Mouse (Mus musculus) frontal cortex, adult (tissue): Measurements from ENCODE around the gene Gm2115.

ENCODE experiments used
- ATAC-seq: cut with Nextera tagmentation; 2 replicates; pipeline ENCODE4 v1.9.2; 2017; ENCODE audit warnings: mild to moderate bottlenecking, moderate library complexity, mixed read lengths; ENCODE audit not compliant: low TSS enrichment

Gm2115 gene

DNA sequence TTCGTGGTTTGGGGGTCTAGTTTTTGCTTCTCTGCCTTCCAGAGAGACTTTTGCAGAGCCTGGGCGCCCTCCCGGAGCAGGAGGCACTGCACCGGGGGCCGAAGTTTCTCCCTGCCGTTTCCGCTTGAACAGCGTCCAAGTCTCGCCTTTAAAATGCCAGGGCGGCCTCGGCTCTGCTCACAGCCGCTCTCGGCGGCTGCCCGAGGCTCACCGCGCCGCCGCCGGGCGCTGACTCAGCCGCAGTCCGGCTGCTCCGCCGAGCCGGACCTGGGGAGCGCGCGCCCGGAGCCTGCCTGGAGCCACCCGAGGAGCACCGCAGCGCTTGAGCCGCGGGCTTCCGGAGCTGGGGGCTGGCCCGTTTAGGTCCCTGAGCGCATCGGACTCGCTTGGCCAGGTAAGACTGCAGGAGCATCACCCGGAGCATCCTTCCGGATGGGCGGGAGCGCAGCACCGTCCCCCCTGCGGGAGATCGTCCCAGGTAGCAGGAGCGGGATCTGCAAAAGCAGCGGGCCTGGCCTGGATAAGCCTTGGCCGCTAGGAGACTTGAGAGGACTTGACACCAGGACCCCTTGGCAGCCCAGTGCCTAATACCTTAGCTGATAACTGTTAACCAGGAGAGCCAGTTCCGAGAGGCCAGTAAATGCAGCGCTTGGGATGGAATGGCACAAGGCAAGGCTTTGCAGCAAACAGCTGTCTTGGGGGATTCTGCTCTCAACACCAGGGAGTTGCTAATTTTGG is at the start of gene Gm2115:
Gene Gm2115, plus strand, starts transcription at position 159 of the 738 bp plus-strand sequence.
- peak; percentile 95 for ATAC-seq

DNA sequence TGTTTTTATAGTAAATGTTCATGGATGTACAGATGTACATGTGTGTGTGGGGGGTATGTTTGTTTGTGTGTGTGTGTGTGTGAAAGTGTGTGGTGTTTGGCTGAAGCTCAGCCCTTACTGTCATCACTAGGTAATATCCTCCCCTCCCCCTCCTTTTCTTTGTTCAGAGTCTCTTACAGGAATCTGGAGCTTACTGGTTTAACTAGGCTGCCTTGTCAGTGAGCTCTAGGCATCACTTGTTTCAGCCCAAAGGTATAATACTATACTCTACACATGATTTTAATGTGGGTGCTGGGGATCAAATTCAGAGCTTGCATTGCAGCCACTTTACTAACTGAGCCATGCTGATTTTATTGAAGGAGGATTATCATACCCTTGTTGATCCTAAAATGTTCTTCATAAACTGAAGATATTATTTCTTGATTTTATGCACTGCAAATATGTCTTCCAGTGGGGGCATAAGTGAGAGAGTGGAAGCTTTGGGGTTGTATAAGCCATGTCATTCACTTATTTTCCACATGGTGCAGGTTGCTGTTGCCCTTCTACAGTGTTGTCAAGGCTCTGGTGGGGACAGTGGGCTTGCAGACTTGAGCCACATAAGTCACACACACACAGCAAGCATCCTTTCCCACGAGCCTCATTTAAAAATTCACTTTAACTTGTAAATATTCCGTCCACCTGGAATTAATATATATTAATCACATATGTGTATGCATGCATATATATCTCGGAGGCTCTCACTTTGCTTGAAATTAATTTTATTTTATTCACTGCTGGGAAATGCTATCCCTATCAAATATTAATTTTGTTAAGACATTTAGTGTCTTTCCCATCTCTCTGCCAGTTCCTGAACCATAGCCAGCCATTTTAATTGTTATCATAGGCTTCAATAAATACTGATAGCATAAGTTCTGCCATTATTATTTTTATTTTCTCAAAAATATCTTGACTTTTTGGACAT is 45.0 kb upstream of the Gm2115 start:
- ATAC-seq, result no peak

DNA sequence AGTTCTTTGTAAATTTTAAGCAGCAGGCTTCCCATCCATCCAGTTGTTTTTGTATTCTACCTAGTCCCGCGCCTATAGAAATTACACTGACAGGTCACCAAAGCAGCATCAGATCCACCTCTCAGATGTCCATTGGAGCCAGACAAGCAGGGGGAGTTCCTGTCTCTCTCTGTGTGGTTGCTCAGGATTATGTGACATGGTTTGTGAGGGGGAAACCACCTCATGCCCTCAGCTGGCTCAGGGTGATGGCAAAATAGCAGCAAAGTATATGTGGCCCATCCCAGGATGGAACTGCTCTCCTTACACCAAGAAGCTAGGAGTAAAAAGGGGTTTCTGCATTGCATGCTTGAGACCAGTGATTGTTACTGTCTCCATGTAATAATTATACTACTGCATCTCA is 42.3 kb upstream of the Gm2115 start:
- ATAC-seq, result no peak

DNA sequence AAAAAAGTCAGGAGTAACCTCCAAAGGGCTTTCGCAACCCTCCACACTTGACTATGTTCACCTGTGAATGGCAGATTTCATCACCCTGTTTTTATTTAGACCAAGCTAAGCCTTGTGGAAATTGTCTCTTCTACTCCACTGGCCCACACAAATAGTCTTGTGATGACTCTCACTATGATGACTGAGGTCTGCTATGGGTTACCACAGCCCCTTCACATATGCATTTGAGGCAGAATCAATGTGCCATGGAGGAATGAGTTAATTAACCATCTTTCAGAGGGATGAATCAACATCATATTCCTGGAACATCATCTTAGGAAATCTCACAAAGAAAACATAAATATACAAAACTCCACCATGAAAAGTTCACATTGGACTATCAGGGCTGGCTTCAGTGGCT is 25.6 kb upstream of the Gm2115 start:
- ATAC-seq, result no peak

DNA sequence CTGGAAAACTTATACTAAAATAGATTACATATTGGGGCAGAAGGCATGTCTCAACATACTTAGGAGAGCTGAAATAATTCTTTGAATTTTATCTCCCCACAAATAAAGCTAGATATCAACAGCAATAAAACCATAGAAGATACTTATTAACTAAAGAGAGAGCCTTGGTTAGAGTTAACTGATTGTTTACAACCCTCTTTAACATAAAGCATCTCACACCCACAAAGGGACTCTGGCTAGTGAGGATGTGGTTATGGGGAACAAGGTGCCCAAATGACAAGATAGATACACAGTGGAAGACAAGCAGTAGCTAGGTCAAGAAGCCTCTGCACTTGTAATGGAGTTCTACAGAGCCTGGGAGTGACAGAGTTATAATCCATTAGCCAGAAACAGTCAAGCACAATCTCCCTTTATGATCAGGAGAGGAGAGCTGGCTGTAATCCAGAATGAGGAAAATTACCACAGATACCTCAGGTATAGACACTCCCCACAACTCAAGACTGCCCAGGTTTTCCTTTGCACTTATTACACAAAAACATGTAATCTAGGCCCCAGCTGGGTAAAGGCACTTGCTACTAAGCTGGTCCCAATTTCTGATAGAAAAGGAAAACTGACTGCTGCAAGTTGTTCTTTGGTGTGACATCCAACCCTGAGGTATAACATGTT is 10.1 kb upstream of the Gm2115 start:
- ATAC-seq, result no peak

DNA sequence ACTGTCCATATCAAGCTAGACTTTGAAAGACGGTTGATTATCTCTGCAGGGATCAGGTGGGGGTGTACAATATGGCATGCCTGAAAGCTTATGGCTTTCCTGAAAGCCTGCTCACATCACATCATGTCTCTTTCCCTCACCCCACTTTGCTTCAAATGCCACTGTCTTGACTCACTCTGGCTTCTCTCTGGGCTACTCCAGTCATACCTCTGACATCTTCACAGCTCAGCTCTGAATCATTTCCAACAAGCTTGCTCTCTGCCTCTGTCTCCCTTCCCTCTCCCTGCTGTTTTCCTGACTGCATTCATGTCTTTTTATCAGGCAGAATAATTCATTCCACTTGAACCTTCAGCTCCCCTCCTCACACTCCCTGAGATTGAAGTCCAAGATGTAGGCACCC is 7.4 kb upstream of the Gm2115 start:
- ATAC-seq, result no peak

DNA sequence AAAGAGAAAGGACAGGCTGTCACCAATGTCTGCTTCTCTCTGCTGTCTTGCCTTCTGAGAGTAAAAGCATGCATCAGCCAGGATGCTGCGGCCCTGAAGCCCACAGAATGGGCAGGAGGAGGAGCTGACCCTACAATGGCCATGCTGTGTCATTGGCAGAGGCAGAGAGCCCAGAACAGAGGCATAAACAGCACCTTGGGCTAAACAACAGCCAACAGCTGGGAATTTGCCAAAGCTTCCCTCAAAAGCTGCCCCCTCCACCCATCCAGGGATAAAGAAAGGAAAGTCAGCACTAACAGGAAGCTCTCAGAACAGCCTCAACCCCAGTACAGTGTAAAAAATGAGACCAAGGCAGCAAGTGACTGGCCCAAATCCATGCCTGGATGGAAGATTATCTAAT is 6.3 kb upstream of the Gm2115 start:
- ATAC-seq, result peak; percentile 74

DNA sequence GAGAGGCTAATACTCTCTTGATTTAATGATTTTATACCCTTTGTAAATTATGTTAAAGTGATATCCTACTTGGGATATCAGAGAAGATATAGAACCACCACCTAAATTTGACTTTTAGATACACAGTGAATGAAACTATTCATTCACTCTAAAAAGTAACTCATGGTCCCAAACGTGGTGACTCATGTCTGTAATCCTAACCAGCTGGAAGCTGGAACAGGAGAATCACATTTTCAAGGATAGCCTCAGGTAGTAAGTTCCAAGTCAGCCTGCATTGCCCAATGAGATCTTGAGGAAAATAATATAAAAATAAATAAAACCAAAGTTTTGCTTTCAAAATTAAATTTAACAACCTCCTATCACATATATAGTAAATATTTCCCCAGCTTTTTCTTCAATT is 2.6 kb upstream of the Gm2115 start:
- no peak for ATAC-seq

DNA sequence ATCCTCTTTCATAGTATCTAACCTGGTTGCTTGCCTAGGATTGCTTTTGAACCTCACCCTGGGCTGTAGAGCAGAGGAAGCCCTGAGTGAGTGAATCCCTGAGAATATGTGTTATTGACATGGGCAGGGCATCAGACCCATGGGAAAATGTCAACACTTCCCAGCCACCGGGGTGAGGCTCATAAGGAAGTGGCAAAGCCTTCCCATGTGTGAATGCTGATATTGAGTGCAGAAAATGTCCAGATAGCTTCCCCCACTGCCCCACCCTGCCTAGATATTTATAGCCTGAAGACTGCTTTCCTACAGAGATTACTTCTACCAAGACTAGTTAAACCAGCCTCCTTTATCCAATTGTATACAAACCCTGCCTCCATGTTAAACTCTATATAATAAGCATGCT is 4.0 kb downstream of the Gm2115 start:
- no peak for ATAC-seq

DNA sequence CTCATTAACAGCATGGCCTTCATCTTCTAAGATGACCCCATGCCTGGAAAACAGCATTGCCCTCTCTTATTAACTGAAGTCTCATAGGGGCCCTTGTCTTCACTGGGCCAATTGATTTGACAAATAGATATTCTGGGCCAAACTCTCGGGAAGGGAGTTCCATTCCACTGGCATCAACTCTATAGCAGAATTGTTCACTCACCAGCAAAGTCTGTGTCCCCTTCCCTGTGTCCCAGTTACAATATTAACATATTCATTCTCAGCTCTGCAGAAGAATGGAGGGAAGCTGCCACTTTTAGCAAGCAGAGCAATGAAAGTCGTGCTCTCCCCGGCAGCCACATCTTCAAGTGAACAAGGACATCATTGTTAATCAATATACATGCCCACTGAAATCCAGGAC is 5.9 kb downstream of the Gm2115 start:
- peak; percentile 77 for ATAC-seq

DNA sequence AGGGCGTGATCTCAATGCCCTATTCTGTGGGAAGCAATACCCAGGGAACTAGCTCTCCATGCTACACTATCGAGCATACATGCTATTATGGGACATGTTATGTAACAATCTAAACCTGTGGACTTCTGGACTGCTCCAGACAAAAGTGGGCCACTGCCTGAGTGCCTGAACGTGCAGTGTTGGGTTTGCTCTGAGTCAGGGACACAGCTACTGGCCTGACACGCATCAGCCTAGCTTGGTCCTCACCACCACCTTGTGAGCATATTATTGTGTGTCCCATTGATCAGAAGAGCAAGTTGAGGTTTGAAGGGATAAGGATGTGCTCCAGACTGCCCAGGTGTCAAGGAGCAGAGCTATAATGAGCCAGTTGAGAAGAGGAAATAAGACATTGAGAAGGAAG is 16.2 kb downstream of the Gm2115 start:
- ATAC-seq, result no peak

DNA sequence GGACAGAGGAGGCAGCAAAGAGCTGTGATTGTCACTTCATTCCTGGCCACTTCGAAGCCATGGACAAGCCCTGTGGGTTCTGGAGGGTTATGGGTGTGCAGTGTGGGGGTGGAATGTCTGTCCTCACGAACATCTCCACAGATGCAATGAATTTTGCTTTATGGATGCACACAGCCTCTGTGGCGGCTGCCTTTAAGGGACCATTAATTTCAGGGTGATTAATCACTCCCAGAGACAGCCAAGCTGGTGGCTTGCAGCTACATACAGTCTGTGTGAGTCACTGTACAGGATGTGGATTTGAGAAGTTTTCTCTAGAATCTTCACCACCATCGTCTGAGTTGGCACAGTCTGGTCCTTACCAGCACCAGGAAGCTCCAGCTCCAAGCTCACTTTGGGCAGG is 17.9 kb downstream of the Gm2115 start:
- ATAC-seq, result no peak

DNA sequence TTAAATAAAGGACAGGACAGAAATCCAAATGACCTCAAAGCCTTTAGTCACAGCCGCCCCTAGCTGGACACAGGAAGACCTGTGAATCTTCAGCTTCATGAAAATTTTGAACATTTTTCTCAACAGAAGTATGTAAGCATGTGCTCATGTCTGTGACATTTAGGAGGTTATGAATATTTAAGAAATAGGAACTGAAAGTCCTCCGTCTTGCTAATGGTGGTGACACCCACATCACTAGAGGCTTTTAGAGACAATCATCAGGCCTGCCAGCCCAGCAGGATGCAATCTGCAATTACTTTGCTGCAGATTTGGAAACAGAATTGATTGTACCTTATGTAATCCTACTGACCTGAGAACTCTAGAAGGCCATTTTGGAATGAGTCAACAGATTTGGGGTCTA is 22.7 kb downstream of the Gm2115 start:
- no peak for ATAC-seq

DNA sequence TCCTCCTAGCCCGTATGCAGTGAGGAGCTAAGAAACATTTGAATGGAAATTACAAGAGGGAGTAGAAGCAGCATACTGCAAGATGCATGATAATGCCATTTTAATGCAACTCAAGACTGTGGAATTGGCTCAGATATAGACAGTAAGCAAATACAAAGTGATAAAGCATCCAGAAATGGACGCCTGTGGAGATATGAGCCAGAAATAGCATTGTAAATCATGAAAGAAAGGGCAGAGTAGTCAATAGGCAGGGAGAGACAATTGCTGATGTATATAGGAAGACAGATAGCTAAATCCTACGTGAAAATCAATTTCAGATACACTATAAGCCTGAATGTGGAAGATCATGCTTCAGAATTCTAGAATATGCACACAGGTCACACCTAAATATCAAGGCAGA is 26.5 kb downstream of the Gm2115 start:
- no peak for ATAC-seq

DNA sequence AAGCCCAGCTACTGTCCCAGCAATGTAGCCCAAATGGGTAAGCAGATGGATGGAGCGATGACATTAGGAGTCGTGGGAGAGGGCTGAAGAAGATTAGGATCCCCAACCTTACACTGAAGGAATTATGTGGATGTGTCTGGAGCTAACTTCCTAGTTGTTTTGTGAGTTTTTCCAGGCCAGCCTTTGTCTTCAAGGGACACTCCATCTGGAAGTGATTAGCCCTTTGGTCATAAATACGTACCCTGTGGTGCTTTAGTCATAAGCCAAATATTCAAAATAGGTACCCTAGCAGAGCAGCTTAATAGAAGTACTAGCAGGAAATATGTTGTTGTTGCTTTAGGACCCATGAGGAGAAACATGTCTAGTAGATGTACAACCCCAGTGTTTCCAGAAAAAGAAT is 28.6 kb downstream of the Gm2115 start:
- no peak for ATAC-seq

DNA sequence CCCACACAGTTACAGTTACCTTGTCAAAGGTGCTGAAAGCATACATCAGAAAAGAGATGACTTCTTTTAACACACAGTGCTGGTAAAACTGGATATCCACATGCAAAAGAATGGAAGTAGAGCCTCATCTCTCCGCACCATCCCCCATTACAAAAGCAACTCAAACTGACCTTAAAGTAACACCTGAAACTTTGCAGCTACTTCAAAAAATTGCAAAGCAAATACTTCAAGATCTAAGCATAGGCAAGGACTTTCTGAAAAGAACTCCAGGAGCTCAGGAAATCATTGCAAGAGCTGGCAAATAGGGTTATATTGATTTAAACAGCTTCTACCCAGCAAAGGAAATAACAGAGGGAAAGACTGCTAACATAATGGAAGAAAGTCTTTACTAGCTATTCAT is 31.7 kb downstream of the Gm2115 start:
- no peak for ATAC-seq

DNA sequence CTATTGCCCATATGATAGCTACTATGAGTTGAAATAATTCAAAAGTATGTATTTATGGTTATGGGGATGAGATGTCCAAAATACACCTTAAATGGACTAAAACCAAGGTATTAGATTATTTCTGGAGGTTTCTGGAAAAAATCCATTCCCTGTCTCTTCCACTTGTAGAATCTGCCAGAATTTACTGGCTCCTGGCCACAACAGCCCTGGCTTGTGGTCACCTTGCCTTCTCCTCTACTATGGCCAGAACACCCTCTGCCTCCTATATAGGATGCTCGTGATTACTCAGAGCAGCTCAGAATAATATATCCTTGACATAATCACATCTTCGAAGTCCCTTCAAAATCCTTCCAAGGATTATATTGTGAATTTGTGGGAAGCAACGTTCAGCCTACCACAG is 35.5 kb downstream of the Gm2115 start:
- ATAC-seq, result no peak

DNA sequence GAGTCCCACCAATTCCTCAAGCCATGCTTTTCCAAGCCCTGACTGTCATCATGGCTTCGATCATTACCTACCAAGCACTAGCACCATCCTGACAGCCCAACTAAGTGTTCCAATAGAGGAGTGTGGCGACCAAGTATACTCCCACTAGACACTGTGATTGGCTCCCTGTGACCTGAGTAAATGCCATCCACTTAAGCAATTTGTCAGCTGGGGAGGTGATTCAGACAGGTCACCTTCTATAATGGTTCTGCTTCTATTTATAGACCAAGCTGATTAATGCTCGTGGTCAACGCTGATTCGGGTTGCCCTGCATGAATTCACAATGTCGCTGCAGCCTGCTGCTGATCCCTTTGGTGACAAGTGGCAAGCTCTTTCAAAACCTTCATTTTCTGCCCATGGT is 37.4 kb downstream of the Gm2115 start:
- ATAC-seq, result no peak

DNA sequence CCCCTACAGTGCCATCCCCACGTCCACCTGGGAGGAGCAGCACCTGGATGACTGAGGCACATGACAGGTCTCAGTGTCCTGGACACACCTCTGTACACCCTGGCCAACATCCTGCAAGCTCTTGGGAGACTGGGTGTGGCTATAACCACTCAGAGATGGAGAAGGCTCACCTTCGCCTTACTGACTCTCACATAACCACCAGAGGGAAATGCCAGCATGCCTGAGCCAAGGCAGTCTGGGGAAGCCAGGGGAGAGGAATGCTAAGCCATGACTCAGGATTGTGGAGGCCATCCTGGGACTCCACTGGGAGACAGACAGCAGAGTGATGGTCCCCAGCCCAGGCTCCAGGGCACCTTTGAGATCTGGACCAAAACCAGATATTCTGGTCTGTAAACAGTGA is 48.3 kb downstream of the Gm2115 start:
- no peak for ATAC-seq

DNA sequence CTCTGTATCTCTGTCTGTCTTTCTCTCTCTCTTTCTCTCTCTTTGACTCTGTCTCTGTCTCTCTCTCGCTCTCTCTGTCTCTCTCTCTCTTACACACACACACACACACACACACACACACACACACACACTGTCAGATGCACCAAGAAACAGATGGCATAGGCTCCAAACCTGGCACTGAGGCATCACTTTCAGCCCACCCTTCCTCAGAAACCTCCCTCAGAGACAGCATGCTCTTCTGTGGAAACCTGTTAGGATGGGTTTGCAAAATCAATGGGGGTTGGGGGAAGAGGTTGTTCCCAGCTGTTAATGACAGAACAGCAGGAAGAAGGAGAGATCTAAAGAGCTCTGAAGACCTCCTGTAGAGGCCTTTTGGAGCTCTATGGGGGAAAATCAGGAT is 50.1 kb downstream of the Gm2115 start:
- ATAC-seq, result peak; percentile 81

DNA sequence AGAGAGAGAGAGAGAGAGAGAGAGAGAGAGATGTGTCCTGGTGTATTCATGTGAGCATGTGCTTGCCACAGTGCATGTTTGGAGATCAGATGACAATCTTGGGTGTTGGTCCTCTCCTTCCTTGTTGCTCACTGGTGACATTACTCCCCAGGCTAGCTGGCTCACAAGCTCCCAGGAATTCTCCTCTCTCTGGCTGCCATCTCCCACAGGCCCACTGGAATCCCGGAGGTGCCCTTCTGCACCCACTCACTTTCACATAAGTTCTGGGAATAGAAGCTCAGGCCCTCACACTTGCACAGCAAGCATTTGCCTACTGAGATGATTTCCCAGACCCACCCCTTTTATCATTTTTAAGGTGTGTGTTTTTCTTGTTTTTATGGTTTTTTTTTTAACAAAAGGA is 51.0 kb downstream of the Gm2115 start:
- peak; percentile 70 for ATAC-seq

DNA sequence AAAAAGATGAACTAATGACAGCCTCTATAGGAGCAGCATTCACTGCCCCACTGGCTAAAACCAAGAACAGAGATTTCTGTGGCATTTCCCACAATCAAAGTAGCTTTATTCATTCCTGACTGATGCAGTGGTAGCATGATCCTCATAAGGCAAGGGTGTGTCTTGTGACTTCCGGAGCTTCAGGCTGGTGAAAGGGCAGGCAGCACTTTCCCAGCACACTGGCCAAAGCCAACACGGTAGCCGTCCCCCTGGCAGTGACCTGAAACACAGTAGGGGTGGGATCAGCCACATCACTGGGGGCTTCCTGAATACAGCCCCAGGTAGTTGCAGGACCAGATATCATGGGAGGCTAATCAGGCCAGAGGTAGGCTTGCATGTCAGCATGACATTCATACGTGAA is 56.3 kb downstream of the Gm2115 start:
- ATAC-seq, result no peak
